Mouse (Mus musculus): ENCODE measurements at regions not wholly inside any gene's neighbourhood (a gene's known extent, or its start where the extent isn't known, plus 50 kb on each side); places are given as distances from the start of the nearest gene placed in this dataset.
"Not testable (repeated sequence)": the region's sequence is repeated elsewhere in the genome, so short reads cannot be mapped to it uniquely, and the experiment has no call there.

DNA sequence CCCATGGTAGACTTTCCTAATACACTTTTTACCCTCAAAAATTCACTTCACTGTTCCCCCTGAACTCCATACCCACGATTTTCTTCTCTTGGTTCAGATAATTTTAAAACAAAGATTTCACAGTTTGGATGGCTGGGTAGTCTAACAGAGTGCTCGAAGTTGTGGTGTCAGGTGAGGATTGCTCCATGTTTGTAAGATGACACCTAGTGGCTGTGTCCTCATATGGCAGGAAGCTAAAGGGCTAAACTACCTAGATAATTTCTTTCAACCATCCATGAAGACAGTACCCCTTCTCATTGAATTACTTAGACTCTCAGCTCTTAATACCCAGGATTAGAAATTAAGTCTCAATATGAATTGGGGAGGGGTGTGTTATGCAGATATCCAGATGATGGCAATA lies 708.9 kb upstream of the Cypt1 start:
- 32% methylated on average over 2 of the region's 2 CpGs for WGBS
- Histone ChIP-seq H3K4me2 (ENCODE audit: low read depth, low read length) (no peak overlapping the region), H3K4me1 (ENCODE audit: control insufficient read depth, insufficient read depth) (no peaks in the 10 kb centered on the region), H3K9me3 (replicated peaks; ENCODE audit: control insufficient read depth, low read length) (no peaks in the 10 kb centered on the region), H3K9ac (replicated peaks; ENCODE audit: low read depth, low read length) (no peak overlapping the region), H3K27me3 (ENCODE audit: control insufficient read depth, insufficient read depth, low read length) (no peaks in the 10 kb centered on the region), H3K4me3 (ENCODE audit: low read depth, low read length) (no peak overlapping the region), H3K36me3 (replicated peaks; ENCODE audit: control insufficient read depth, insufficient read depth, low read length) (no peaks in the 10 kb centered on the region), H3K27ac (ENCODE audit: low read depth) (no peak overlapping the region)
- no peak for DNase-seq (ENCODE audit: low spot score)
- ATAC-seq (ENCODE audit: insufficient read depth, low read depth): no peak
- TF ChIP-seq CTCF (IDR thresholded peaks at IDR 0.05; ENCODE audit: low read depth): peak; percentile 22; the same call in 1 of the 2 replicates
- no peak for TF ChIP-seq EP300 (IDR thresholded peaks at IDR 0.05; ENCODE audit: low read depth)

DNA sequence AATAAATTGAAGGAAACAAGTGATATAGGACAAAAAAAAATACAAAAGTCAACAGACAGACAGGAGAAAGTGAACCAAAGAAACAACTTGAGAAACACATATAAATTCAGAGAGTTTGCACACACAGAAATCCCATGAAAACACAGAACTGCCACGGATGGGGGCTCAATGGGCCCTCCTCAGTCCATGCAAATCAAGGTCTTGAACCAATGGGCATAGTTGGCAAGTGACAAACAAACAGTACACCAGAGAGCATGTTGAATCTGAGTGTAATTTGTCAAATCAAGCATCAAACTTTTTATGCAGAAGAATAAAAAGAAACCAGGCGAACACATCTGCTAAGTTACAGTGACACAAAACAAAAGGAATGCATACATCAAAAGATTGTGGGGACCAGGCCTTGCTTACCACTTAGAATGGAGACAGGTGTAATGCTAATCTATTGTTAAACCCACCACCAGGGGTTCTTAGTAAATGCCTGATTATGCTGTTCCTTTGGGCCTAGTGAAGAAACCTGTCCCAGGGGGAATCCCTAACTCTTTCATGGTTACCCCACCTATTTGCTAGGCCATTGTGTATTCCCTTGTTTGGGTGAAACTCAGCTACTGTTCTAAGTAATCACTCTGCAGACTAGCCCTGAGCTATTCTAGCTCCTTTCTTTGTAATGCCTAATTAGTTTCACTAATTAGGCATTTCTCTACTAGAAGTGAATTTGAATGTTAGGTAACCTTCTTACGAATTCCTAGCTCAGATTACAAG lies 676.4 kb upstream of the Cypt1 start:
- not testable (repeated sequence) for H3K4me3 ChIP-seq (ENCODE audit: low read depth, low read length); ATAC-seq (ENCODE audit: insufficient read depth, low read depth)
- 39% methylated on average over 3 of the region's 3 CpGs for WGBS

More for the DNA sequence above, 676.4 kb upstream of the Cypt1 start:
- H3K4me1 ChIP-seq (ENCODE audit: control insufficient read depth, insufficient read depth); DNase-seq (ENCODE audit: low spot score); H3K9ac ChIP-seq (replicated peaks; ENCODE audit: low read depth, low read length); H3K36me3 ChIP-seq (replicated peaks; ENCODE audit: control insufficient read depth, insufficient read depth, low read length); H3K27ac ChIP-seq (ENCODE audit: low read depth); H3K4me2 ChIP-seq (ENCODE audit: low read depth, low read length); H3K27me3 ChIP-seq (ENCODE audit: control insufficient read depth, insufficient read depth, low read length); H3K9me3 ChIP-seq (replicated peaks; ENCODE audit: control insufficient read depth, low read length): not testable (repeated sequence)
